Mouse (Mus musculus): Measurements from ENCODE around the gene Tmem40. TPM values are rescaled to one million over a fixed set of nuclear protein-coding genes. Genes with fewer than 3 reads are reported as not detected.

Gene Tmem40
- polyA plus RNA-seq (2015; fragmentation: Nextera tagmentation; extraction: Ambion mirVana) = 24.7 and 29.2 TPM in 2 replicates

DNA sequence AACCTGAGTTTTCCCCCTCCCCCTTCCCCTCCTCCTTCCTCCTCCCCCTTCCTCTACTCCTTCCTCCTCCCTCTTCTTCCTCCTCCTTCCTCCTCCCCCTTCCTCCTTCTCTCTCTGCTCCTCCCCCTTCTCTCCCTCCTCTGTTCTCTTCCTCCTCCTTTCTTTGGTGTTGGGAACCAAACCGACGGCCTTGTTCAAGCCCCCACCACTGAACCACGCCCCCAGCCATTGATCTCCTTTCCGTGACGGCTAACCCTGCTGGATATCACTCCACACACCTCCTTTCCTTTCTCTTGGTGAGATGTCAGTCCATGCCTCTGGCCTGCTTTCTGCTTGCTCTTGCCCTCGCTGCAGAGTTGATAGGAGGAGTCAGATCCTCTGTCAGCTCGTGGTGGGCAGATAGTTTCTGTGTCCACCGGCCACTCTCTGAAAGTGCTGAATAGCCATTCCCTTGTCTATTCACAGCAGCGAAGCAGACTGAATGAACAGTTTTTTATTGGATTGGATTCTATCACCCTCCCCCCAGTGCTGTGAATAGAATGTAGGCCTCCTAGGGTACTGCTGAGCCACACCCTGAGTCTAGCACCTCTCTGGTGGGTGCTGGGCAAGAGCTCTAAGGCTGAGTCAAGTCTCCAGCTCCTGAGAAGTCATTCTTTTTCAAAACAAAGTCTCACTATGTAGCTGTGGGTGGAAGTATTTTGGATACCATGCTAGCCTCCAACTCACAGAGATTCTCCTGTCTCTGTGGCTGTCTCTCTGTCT, at the start of gene Tmem40:
TSS of gene Tmem40 (minus strand) at position 416 of the 762 bp plus-strand sequence.
- no peak within 1 kb of the TSS for H3K4me3 ChIP-seq (replicated peaks)
- WGBS (ENCODE audit: insufficient replicate concordance) = 1% methylated on average over 9 of the region's 9 CpGs

DNA sequence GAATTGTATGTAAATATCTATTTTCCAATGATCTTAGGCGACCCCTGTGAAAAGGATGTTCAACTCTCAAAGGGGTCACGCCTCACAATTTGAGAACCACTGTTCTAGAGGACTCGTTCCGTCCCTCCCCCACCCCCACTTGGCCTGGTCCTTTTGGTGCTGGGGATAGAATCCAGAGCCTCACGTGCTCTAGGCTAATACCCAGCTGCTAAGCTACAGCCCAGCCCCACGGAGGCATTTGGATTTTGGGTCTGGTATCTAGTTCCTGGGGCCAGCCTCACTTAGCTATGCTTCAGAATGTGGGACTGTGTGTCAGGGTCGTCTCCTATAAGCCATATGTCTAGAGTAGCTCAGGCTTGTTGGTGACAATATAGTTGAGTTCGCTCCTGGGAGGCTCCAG, 49.4 kb upstream of the Tmem40 start:
- Histone ChIP-seq H3K36me3 (replicated peaks) (peaks cover 11% of the 10 kb centered on the region), H3K4me1 (replicated peaks) (peaks cover 32% of the 10 kb centered on the region), H3K27me3 (no peaks in the 10 kb centered on the region), H3K4me2 (no peak overlapping the region), H3K4me3 (replicated peaks) (no peak overlapping the region), H3K9ac (no peak overlapping the region), H3K9me3 (replicated peaks) (no peaks in the 10 kb centered on the region), H3K27ac (replicated peaks) (no peak overlapping the region)
- 66% methylated on average over 8 of the region's 8 CpGs for WGBS (ENCODE audit: insufficient replicate concordance)
- no peak for ATAC-seq (ENCODE audit: insufficient read depth)

More for the DNA sequence above, at the start of gene Tmem40:
- Histone ChIP-seq H3K27ac (replicated peaks) (peak within 1 kb of the TSS; percentile 74), H3K4me2 (peak within 1 kb of the TSS; percentile 54), H3K4me1 (replicated peaks) (peaks cover 77% of the 10 kb centered on the region), H3K27me3 (no peaks in the 10 kb centered on the region), H3K9ac (peak within 1 kb of the TSS; percentile 8; the same call in 1 of the 2 replicates), H3K9me3 (replicated peaks) (no peaks in the 10 kb centered on the region), H3K36me3 (replicated peaks) (no peaks in the 10 kb centered on the region)
- no peak for ATAC-seq (ENCODE audit: insufficient read depth)

DNA sequence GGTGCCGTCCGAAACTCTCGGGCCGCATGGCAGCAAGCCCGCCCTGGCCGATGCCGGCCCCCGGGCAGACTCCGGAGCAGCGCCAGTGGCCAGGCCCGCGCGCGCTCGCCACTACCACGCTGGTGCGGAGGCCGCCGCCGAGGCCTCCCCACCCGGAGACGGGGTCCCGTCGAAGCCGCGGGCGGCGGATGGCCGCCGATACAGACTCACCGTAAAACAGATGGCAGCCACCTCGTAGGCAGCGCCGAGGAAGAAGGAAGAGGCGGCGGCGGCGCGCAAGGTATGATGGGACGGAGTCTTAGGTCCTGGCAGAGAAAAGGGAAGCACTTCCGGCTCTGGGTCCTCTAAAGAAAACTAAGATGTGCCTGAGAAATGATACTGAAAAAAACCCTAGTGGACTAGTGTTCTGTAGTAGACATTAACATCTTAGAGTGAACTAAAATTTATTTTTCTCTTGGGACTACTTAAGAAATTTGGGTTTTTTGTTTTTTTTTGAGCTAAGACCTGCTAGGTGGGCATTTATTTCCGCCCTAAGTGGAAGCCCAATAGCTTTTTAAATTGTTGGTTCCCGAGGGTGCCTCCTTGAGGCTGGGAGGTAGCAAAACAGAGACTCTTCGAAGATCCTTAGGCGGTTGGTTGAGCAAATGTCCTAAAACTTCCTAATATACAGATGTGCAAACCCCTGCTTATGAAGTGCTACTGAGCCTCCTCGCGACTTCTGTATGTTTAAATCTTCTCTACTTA, 46.5 kb upstream of the Tmem40 start, which contains the start of gene Rpl32:
TSS of gene Rpl32 (minus strand) at position 260 of the 744 bp plus-strand sequence.
- peak within 1 kb of the TSS; percentile 96 for H3K4me3 ChIP-seq (replicated peaks)
- H3K9ac ChIP-seq = peak within 1 kb of the TSS; percentile 95
- H3K27ac ChIP-seq (replicated peaks) = peak within 1 kb of the TSS; percentile 86
- peaks cover 40% of the 10 kb centered on the region for H3K36me3 ChIP-seq (replicated peaks)
- peak within 1 kb of the TSS; percentile 76 for H3K4me2 ChIP-seq
- no peaks in the 10 kb centered on the region for H3K27me3 ChIP-seq
- H3K4me1 ChIP-seq (replicated peaks) = peaks cover 40% of the 10 kb centered on the region
- under 1% methylated on average over 47 of the region's 47 CpGs for WGBS (ENCODE audit: insufficient replicate concordance)
- no peaks in the 10 kb centered on the region for H3K9me3 ChIP-seq (replicated peaks)
- ATAC-seq (ENCODE audit: insufficient read depth) = peak; percentile 83

DNA sequence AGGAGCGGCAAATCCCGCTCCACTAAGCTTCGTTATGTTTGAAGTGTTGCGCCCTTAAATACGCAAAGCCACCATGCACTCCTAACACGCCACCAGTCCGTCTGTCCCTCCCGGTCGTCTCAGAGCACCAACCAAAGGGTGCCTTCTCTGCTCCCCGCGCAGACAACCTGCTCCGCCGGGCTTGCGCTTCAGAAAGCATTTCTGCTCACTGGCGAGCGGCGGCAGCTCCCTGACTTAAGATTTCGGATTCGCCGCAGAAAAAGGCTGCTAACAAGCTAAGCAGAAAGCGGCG, 45.9 kb upstream of the Tmem40 start:
- under 1% methylated on average over 22 of the region's 22 CpGs for WGBS (ENCODE audit: insufficient replicate concordance)

DNA sequence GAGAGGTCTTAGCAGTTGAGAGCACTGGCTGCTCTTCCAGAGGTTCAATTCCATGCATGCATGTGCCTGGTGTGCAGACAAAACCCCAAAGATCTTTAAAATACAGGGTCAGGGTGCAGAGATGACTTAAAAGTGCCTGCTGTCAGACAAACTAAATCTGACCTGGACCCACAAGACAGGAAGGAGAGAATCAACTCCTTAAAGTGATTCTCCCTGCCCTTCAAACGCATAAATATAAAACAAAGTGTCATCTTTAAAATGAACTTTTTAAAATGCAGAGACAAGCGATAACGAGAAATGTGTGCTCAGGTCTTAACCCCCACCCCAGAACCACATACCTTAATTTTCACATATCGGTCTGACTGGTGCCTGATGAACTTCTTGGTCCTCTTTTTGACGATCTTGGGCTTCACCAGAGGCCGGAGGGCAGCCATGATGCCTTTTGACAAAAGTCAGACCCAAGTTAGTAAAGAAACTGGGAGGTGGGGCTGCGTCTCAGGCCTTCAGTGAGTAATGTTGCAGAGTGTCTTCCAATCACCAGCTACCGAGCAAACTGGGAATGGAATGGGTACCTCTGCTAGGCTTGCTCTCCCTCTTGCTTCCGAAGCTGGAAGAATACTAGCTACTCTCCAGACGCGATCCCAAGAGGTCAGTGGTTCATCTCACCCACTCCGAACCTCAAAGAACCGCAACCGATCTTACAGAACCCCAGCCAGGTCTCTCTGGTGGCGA, 45.4 kb upstream of the Tmem40 start:
- ATAC-seq (ENCODE audit: insufficient read depth) = no peak
- Histone ChIP-seq H3K9ac (peak overlapping the region; percentile 95), H3K4me1 (replicated peaks) (peaks cover 41% of the 10 kb centered on the region), H3K36me3 (replicated peaks) (peaks cover 48% of the 10 kb centered on the region), H3K27ac (replicated peaks) (peak overlapping the region; percentile 86), H3K27me3 (no peaks in the 10 kb centered on the region), H3K4me2 (peak overlapping the region; percentile 76), H3K4me3 (replicated peaks) (peak overlapping the region; percentile 96), H3K9me3 (replicated peaks) (no peaks in the 10 kb centered on the region)
- WGBS (ENCODE audit: insufficient replicate concordance) = under 1% methylated on average over 15 of the region's 15 CpGs

More for the DNA sequence above, 45.9 kb upstream of the Tmem40 start:
- Histone ChIP-seq H3K4me3 (replicated peaks) (peak overlapping the region; percentile 96), H3K9me3 (replicated peaks) (no peaks in the 10 kb centered on the region), H3K36me3 (replicated peaks) (peaks cover 43% of the 10 kb centered on the region), H3K27ac (replicated peaks) (peak overlapping the region; percentile 86), H3K27me3 (no peaks in the 10 kb centered on the region), H3K4me2 (peak overlapping the region; percentile 76), H3K9ac (peak overlapping the region; percentile 95), H3K4me1 (replicated peaks) (peaks cover 41% of the 10 kb centered on the region)
- no peak for ATAC-seq (ENCODE audit: insufficient read depth)

DNA sequence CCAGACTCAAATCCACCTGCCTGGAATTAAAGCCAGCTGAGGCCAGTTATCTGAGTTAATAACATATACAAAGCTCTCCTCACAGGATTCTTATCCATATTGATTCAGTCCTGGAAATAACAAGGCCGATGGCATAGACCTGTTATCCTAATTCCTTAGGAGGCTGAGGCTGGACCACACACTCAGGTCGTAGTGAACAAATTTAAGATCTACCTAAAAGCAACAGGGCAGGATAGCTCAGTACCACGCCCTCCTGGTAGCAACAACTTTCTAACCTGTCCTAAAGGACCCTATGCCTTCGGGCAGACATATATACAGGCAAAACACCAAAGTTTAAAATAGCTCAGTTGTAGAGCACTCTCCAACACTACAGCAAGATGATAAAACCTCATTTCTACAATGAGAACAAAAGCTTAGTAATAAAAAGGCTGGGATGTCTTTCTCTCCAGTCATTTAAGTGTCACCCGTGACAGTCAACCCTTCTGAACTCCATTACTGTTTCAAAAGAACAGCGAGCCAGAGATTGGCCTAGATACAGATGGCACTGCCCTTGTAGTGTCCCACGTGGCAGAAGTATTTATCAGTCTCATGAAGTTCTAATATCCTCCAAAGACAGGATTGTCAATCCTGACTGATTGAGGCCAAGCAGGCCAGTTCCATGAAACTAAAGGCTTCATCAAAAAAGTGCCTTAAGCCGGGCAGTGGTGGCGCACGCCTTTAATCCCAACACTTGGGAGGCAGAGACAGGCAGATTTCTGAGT, 42.4 kb upstream of the Tmem40 start:
- Histone ChIP-seq H3K4me2 (no peak overlapping the region), H3K27ac (replicated peaks) (no peak overlapping the region; the same call in 1 of the 2 replicates), H3K27me3 (no peaks in the 10 kb centered on the region), H3K36me3 (replicated peaks) (peaks cover 73% of the 10 kb centered on the region), H3K4me3 (replicated peaks) (no peak overlapping the region), H3K4me1 (replicated peaks) (peaks cover 40% of the 10 kb centered on the region), H3K9ac (no peak overlapping the region), H3K9me3 (replicated peaks) (no peaks in the 10 kb centered on the region)
- no peak for ATAC-seq (ENCODE audit: insufficient read depth)
- 56% methylated on average over 10 of the region's 10 CpGs for WGBS (ENCODE audit: insufficient replicate concordance)

DNA sequence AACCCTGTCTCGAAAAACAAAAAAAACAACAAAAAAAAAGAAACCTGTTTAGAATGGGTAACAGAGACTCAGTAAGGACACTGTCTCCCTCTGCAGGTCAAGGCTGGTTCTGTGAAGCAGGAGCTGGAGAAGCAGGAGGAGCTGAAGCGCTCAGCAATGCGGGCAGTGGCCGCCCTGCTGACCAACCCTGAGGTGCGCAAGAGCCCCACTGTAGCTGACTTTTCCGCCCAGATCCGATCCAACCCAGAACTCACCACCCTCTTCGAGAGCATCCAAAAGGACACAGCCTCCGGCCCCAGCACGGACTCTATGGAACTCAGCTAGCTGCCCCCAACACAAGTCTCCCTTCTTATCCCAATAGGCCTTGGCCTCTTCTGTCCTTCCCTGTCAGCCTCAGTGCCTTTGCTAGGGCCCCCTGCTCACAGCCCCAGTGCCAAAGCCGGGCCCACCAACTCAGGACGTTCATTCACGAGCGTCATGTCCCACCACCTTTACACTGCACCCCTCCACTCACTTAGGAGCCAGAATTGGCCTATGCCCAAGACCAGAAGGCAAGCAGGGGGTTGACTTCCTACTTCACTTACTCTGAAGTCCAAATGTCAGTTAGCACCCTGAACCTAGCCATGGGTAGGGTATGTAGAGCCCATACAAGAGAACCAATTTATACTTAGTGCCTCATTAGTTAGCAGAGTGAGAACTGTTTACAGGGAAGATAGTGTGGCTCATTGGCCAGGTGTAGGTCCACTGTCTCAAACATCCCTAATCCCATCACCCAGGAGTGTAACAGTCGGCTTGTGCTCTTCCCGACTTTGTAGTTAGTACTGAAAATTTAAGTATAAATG, 41.6 kb upstream of the Tmem40 start:
- H3K4me1 ChIP-seq (replicated peaks) = peaks cover 33% of the 10 kb centered on the region
- 47% methylated on average over 16 of the region's 16 CpGs for WGBS (ENCODE audit: insufficient replicate concordance)
- no peaks in the 10 kb centered on the region for H3K9me3 ChIP-seq (replicated peaks)
- H3K4me3 ChIP-seq (replicated peaks) = no peak overlapping the region
- peak overlapping the region; percentile 9; the same call in 1 of the 2 replicates for H3K27ac ChIP-seq (replicated peaks)
- H3K9ac ChIP-seq = no peak overlapping the region
- H3K27me3 ChIP-seq = no peaks in the 10 kb centered on the region
- no peak overlapping the region for H3K4me2 ChIP-seq
- no peak for ATAC-seq (ENCODE audit: insufficient read depth)
- H3K36me3 ChIP-seq (replicated peaks) = peaks cover 82% of the 10 kb centered on the region

DNA sequence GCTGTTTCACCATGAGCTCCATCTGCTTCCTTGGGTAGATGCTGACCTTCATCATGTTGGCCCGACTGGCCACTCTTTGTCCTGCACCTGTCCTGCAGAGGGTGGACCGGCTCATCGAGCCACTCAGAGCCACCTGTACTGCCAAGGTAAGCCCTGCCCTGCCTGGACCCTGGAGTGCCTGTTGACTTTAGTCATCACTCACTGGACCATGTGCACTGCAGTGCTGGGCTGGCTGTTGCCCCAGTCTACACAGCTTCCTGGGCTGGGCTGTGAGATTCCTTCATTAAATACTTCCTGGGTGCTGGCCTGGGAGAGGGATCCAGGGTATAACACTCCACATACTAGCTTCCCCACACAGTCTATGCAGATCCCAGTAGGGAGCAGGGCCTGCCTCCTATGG, 39.6 kb upstream of the Tmem40 start:
- no peaks in the 10 kb centered on the region for H3K9me3 ChIP-seq (replicated peaks)
- peaks cover 83% of the 10 kb centered on the region for H3K36me3 ChIP-seq (replicated peaks)
- no peak overlapping the region for H3K27ac ChIP-seq (replicated peaks)
- no peak overlapping the region for H3K4me2 ChIP-seq
- H3K27me3 ChIP-seq = no peaks in the 10 kb centered on the region
- H3K4me1 ChIP-seq (replicated peaks) = peaks cover 22% of the 10 kb centered on the region
- 0 out of 2 replicates have a peak, but pooled peaks have one; percentile 13 for ATAC-seq (ENCODE audit: insufficient read depth)
- no peak overlapping the region for H3K9ac ChIP-seq
- H3K4me3 ChIP-seq (replicated peaks) = no peak overlapping the region
- WGBS (ENCODE audit: insufficient replicate concordance) = 91% methylated on average over 3 of the region's 3 CpGs

DNA sequence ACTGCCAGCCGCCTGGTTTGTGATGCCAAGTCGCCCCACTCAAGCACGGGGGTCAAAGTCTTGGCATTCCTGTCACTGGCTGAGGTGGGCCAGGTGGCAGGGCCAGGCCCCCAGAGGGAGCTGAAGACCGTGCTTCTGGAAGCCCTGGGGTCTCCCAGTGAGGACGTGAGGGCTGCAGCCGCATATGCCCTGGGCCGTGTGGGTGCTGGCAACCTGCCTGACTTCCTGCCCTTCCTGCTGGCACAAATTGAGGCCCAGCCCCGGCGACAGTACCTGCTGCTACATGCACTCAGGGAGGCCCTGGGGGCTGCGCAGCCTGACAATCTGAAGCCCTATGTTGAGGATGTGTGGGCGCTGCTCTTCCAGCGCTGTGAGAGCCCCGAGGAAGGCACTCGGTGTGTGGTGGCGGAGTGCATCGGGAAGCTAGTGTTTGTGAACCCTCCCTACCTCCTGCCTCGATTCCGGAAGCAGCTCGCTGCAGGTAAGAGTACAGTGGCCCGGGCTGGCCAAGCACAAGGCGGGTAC, 30.5 kb upstream of the Tmem40 start:
- Histone ChIP-seq H3K9me3 (replicated peaks) (no peaks in the 10 kb centered on the region), H3K4me2 (no peak overlapping the region), H3K27ac (replicated peaks) (no peak overlapping the region), H3K9ac (no peak overlapping the region), H3K4me1 (replicated peaks) (no peaks in the 10 kb centered on the region), H3K4me3 (replicated peaks) (no peak overlapping the region), H3K36me3 (replicated peaks) (peaks cover 17% of the 10 kb centered on the region), H3K27me3 (no peaks in the 10 kb centered on the region)
- 80% methylated on average over 21 of the region's 21 CpGs for WGBS (ENCODE audit: insufficient replicate concordance)
- no peak for ATAC-seq (ENCODE audit: insufficient read depth)

All from liver, embryonic 15.5 days (tissue).